Mouse (Mus musculus) cerebellum, adult 2 months (tissue): ENCODE measurements at regions not wholly inside any gene's neighbourhood (a gene's known extent, or its start where the extent isn't known, plus 50 kb on each side); places are given as distances from the start of the nearest gene placed in this dataset.

Source experiments
- DNase-seq, 2 experiments: peaks; one replicate each; pipeline ENCODE4 v3.0.0; 2021
- H3K27ac ChIP-seq: fragments of 200-500 bp; 2 replicates; pipeline ENCODE4 v1.5.1; 2012; ENCODE audit warnings: low read length, control low read depth, inconsistent platforms; ENCODE audit not compliant: insufficient read depth
- H3K27me3 ChIP-seq: fragments of 200-500 bp; 2 replicates; pipeline ENCODE4 v1.6.1; 2012; ENCODE audit warnings: inconsistent platforms, mild to moderate bottlenecking, low read length, moderate library complexity; ENCODE audit not compliant: control insufficient read depth, insufficient read depth
- H3K4me1 ChIP-seq: fragments of 200-500 bp; 2 replicates; pipeline ENCODE4 v1.6.1; 2011; ENCODE audit warnings: low read length; ENCODE audit not compliant: control insufficient read depth, insufficient read depth
- H3K4me3 ChIP-seq: fragments of 200-500 bp; replicated peaks from 2 replicates; pipeline ENCODE3; 2011; ENCODE audit warnings: mild to moderate bottlenecking, low read depth, low read length, control low read depth; ENCODE audit not compliant: insufficient read depth
- CTCF ChIP-seq: fragments of 200-500 bp; IDR thresholded peaks from 2 replicates; pipeline ENCODE4 v1.5.1; 2011; ENCODE audit warnings: low read depth, mild to moderate bottlenecking, control low read depth, low read length, moderate library complexity, borderline replicate concordance; ENCODE audit not compliant: insufficient read depth
- POLR2A ChIP-seq: fragments of 200-500 bp; IDR thresholded peaks from 2 replicates; pipeline ENCODE4 v1.6.1; 2011; ENCODE audit warnings: low read length, control low read depth, borderline replicate concordance; ENCODE audit not compliant: insufficient read depth
- WGBS: fragments of 180-500 bp; shearing (Covaris S2); methylation state at CpG from one replicate; pipeline ENCODE4 v1.1.7; 2018; 5-methylcytosine and 5-hydroxymethylcytosine counted together

GRCm38 (mm10) chr4:140392290-140392689 is 145.7 kb upstream of the Igsf21 start:
- Histone ChIP-seq H3K4me3 (no peak overlapping the region), H3K4me1 (peaks cover 25% of the 10 kb centered on the region), H3K27ac (no peak overlapping the region), H3K27me3 (no peaks in the 10 kb centered on the region)
- DNase-seq = no peak
- 79% methylated on average over 7 of the region's 7 CpGs for WGBS
- TF ChIP-seq CTCF (no peak), POLR2A (no peak)

- TF ChIP-seq POLR2A (no peak), CTCF (no peak)
- Histone ChIP-seq H3K27ac (no peak overlapping the region), H3K27me3 (no peaks in the 10 kb centered on the region), H3K4me1 (peaks cover 19% of the 10 kb centered on the region), H3K4me3 (no peak overlapping the region)
- WGBS = 35% methylated on average over 12 of the region's 12 CpGs
- DNase-seq = peak in 1 of 2 experiments; percentile 33
Measured at GRCm38 (mm10) chr4:140390684-140391234, 144.2 kb upstream of the Igsf21 start.

DNA sequence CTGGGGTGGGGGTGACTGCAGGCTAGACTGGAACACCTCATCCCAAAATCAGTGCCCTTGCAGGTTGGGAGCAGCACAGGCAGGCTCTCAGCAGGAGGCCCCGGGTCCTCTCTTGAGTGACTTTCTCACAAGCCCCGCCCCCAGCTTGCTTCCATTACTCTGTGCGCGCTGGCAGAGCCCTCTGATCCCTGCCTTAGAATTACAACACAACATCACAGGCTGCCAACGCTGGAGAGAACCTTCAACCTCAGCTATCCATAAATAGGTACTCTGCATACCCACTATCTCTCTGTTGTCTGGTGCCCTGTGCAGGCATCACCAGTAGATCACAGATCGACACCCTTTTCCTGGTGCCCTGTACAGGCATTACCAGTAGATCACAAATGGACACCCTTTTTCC is 139.1 kb upstream of the Igsf21 start:
- no peaks in the 10 kb centered on the region for H3K27me3 ChIP-seq
- H3K4me3 ChIP-seq = no peak overlapping the region
- 77% methylated on average over 6 of the region's 6 CpGs for WGBS
- no peak for DNase-seq
- H3K27ac ChIP-seq = no peak overlapping the region
- no peak for TF ChIP-seq CTCF
- no peak for TF ChIP-seq POLR2A
- H3K4me1 ChIP-seq = peaks cover 26% of the 10 kb centered on the region

- peak; percentile 58 to 71 for DNase-seq
- Histone ChIP-seq H3K4me3 (no peak overlapping the region), H3K27me3 (no peaks in the 10 kb centered on the region), H3K27ac (no peak overlapping the region), H3K4me1 (peaks cover 29% of the 10 kb centered on the region)
- no peak for TF ChIP-seq POLR2A
- no peak for TF ChIP-seq CTCF
- WGBS = 58% methylated on average over 14 of the region's 14 CpGs
Measured at GRCm38 (mm10) chr4:140385226-140385625, 138.6 kb upstream of the Igsf21 start.

- Histone ChIP-seq H3K27me3 (no peaks in the 10 kb centered on the region), H3K27ac (no peak overlapping the region), H3K4me3 (no peak overlapping the region), H3K4me1 (peaks cover 24% of the 10 kb centered on the region)
- WGBS = 91% methylated on average over 7 of the region's 7 CpGs
- no peak for DNase-seq
- no peak for TF ChIP-seq CTCF
- no peak for TF ChIP-seq POLR2A
Measured at GRCm38 (mm10) chr4:140383596-140383995, 137.0 kb upstream of the Igsf21 start.

DNA sequence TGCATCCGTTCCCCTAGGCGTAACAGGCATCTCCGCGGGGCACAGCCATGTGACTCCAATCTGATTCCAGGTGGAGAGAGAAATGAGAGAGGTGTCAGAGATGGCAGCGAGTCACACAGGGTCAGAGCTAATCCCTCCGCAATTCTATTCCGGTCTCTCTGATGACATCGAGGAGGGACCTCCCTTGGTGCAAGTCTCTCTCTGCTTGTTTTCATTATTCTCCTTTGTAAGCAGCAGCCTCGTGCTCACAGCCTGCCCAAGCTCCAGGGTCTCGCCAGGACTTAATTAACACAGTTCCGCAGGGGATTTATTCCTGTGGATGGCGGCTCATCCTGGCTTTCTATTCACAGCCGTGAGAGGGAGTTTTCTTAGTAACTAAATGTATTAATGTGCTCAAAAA is 134.1 kb upstream of the Igsf21 start:
- TF ChIP-seq POLR2A (no peak), CTCF (no peak)
- WGBS = 10% methylated on average over 13 of the region's 13 CpGs
- Histone ChIP-seq H3K4me3 (no peak overlapping the region), H3K4me1 (peaks cover 18% of the 10 kb centered on the region), H3K27ac (no peak overlapping the region), H3K27me3 (no peaks in the 10 kb centered on the region)
- DNase-seq = peak; percentile 45 to 46

DNA sequence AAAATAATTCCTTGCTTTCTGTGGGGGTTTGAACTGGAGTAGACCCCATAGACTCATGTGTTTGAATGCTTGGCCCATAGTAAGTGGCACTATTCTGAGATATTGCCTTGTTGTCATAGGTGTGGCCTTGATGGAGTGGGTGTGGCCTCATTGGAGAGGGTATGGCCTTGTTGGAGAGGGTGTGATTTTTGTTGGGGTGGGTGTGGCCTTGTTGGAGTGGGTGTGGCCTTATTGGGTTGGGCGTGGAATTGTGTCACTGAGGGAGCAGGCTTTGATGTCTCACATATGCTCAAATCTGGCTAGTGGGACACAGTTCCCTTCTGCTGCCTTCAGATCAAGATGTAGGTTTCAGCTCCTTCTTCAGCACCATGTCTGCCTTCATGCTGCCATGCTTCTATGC is 131.4 kb upstream of the Igsf21 start:
- DNase-seq = no peak
- Histone ChIP-seq H3K27me3 (no peaks in the 10 kb centered on the region), H3K4me1 (peaks cover 7% of the 10 kb centered on the region), H3K27ac (no peak overlapping the region), H3K4me3 (no peak overlapping the region)
- 96% methylated on average over 1 of the region's 1 CpGs for WGBS
- TF ChIP-seq CTCF (no peak), POLR2A (no peak)

DNA sequence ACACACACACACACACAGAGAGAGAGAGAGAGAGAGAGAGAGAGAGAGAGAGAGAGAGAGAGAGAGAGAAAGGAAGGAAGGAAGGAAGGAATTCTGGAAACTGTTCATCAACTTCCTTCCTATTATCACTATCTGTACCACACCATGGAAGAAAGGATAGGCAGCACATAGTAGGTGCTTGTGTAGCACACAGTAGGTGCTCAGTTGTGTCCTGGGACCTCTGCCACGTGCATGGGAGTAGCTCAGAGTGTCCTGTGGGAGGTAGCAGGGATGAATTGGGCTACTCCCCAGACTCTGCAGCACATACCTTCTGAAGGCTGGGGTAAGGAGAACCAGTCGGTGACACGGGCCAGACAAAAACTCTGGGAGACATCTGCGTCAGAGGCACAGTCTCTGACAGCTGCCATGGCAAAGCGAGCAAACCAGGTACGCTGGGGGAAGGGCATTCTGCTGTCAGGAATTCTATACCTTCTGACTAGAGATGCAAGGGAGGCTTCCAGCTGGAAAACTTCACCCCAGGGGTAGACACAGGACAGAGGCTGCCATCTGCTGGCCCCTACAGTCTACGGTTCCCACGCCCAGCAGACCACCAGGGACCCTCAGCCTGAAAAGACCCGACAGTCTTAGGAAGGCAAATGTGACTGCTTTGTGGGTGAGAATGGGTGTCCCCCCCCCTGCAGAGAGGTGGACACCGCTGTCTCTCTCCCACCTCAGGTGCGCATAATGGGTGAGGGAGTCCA is 126.2 kb upstream of the Igsf21 start:
- Histone ChIP-seq H3K27ac (no peak overlapping the region), H3K4me1 (peaks cover 19% of the 10 kb centered on the region), H3K4me3 (no peak overlapping the region), H3K27me3 (no peaks in the 10 kb centered on the region)
- 47% methylated on average over 11 of the region's 11 CpGs for WGBS
- no peak for DNase-seq
- TF ChIP-seq POLR2A (no peak), CTCF (no peak)
